Mouse (Mus musculus) MEL (cell line): ENCODE measurements at regions not wholly inside any gene's neighbourhood (a gene's known extent, or its start where the extent isn't known, plus 50 kb on each side); places are given as distances from the start of the nearest gene placed in this dataset.

Experiments used
- DNase-seq: peaks from one replicate; pipeline ENCODE4 v3.0.0; 2011; ENCODE audit warnings: low read depth, low spot score
- H3K27ac ChIP-seq: 2 replicates; pipeline ENCODE4 v1.5.1; 2012; ENCODE audit warnings: low read depth, mild to moderate bottlenecking, control low read depth, low read length, moderate library complexity; ENCODE audit not compliant: control insufficient read depth
- H3K27me3 ChIP-seq, 2 experiments: fragments of 150-350 bp in 1 of 2; sonication (generic) in 1 of 2; 2 replicates each; pipeline ENCODE4 v1.6.1; 2012; ENCODE audit warnings: low read length in 2 of 2, mild to moderate bottlenecking in 2 of 2, improper control_type of control experiment in 1 of 2, moderate library complexity in 1 of 2; ENCODE audit not compliant: insufficient read depth in 2 of 2, control insufficient read depth in 1 of 2
- H3K36me3 ChIP-seq, 2 experiments: 2 replicates each; pipeline ENCODE4 v1.6.1; 2012 to 2014; ENCODE audit warnings: low read length in 2 of 2, improper control_type of control experiment in 1 of 2, inconsistent platforms in 1 of 2, mild to moderate bottlenecking in 1 of 2; ENCODE audit not compliant: insufficient read depth in 2 of 2, control insufficient read depth in 1 of 2
- H3K4me1 ChIP-seq, 2 experiments: fragments of 150-350 bp in 1 of 2; sonication (generic) in 1 of 2; 2 replicates each; pipeline ENCODE4 v1.6.1; 2012; ENCODE audit warnings: low read length in 2 of 2, improper control_type of control experiment in 1 of 2, mild to moderate bottlenecking in 1 of 2; ENCODE audit not compliant: insufficient read depth in 2 of 2, control insufficient read depth in 1 of 2
- H3K4me3 ChIP-seq, 2 experiments: fragments of 150-350 bp in 1 of 2; sonication (generic) in 1 of 2; 2 replicates each; pipeline ENCODE4 v1.5.1; 2012; ENCODE audit warnings: low read depth in 2 of 2, low read length in 2 of 2, mild to moderate bottlenecking in 2 of 2, moderate library complexity in 2 of 2, control low read depth in 1 of 2, improper control_type of control experiment in 1 of 2; ENCODE audit not compliant: control insufficient read depth in 1 of 2, insufficient read depth in 1 of 2
- H3K79me2 ChIP-seq: 2 replicates; pipeline ENCODE4 v1.6.1; 2012; ENCODE audit warnings: mild to moderate bottlenecking, low read length, moderate library complexity; ENCODE audit not compliant: control insufficient read depth, poor library complexity, insufficient read depth
- H3K9ac ChIP-seq: 2 replicates; pipeline ENCODE4 v1.6.1; 2012; ENCODE audit warnings: low read depth, mild to moderate bottlenecking, control low read depth, low read length, moderate library complexity; ENCODE audit not compliant: control insufficient read depth, poor library complexity, severe bottlenecking
- H3K9me3 ChIP-seq: fragments of 150-350 bp; sonication (generic); replicated peaks from 2 replicates; pipeline ENCODE4 v1.6.1; 2012; ENCODE audit warnings: mild to moderate bottlenecking, low read length, improper control_type of control experiment, moderate library complexity; ENCODE audit not compliant: insufficient read depth
- BHLHE40 ChIP-seq: IDR thresholded peaks from 2 replicates; pipeline ENCODE4 v1.6.1; 2012; ENCODE audit warnings: low read depth, mild to moderate bottlenecking, inconsistent platforms, low read length, improper control_type of control experiment, borderline replicate concordance
- CHD2 ChIP-seq: IDR thresholded peaks from 2 replicates; pipeline ENCODE4 v1.6.1; 2011; ENCODE audit warnings: low read length, improper control_type of control experiment
- E2F4 ChIP-seq: IDR thresholded peaks from 2 replicates; pipeline ENCODE4 v1.6.1; 2011; ENCODE audit warnings: low read depth, low read length, improper control_type of control experiment, borderline replicate concordance
- ELF1 ChIP-seq: IDR thresholded peaks from 2 replicates; pipeline ENCODE4 v1.6.1; 2014; ENCODE audit warnings: low read depth, mild to moderate bottlenecking, inconsistent platforms, low read length, improper control_type of control experiment, moderate library complexity
- EP300 ChIP-seq, 2 experiments: IDR thresholded peaks; 2 replicates each; pipeline ENCODE4 v1.6.1; 2011; ENCODE audit warnings: improper control_type of control experiment in 2 of 2, low read length in 2 of 2, low read depth in 1 of 2, mild to moderate bottlenecking in 1 of 2
- ETS1 ChIP-seq: IDR thresholded peaks from 2 replicates; pipeline ENCODE4 v1.6.1; 2012; ENCODE audit warnings: low read depth, mild to moderate bottlenecking, inconsistent platforms, low read length, improper control_type of control experiment, moderate library complexity
- GATA1 ChIP-seq: IDR thresholded peaks from 2 replicates; pipeline ENCODE4 v1.6.1; 2011; ENCODE audit warnings: low read depth, low read length, improper control_type of control experiment
- JUND ChIP-seq: IDR thresholded peaks from 2 replicates; pipeline ENCODE4 v1.6.1; 2011; ENCODE audit warnings: low read depth, mild to moderate bottlenecking, improper control_type of control experiment, low read length
- KAT2A ChIP-seq: conservative IDR thresholded peaks from 2 replicates; pipeline ENCODE4 v1.6.1; 2012; ENCODE audit warnings: low read depth, low read length, improper control_type of control experiment, inconsistent platforms
- MAFK ChIP-seq: IDR thresholded peaks from 2 replicates; pipeline ENCODE4 v1.6.1; 2011; ENCODE audit warnings: low read depth, mild to moderate bottlenecking, low read length, improper control_type of control experiment, borderline replicate concordance
- MEF2A ChIP-seq: IDR thresholded peaks from 2 replicates; pipeline ENCODE4 v1.6.1; 2014; ENCODE audit warnings: low read depth, mild to moderate bottlenecking, inconsistent platforms, low read length, improper control_type of control experiment; ENCODE audit not compliant: poor library complexity, insufficient replicate concordance, severe bottlenecking; ENCODE audit errors: extremely low read depth
- MXI1 ChIP-seq: IDR thresholded peaks from 2 replicates; pipeline ENCODE4 v1.6.1; 2011; ENCODE audit warnings: mild to moderate bottlenecking, low read depth, low read length, improper control_type of control experiment
- MYB ChIP-seq: IDR thresholded peaks from 2 replicates; pipeline ENCODE4 v1.6.1; 2011; ENCODE audit warnings: mild to moderate bottlenecking, low read depth, low read length, improper control_type of control experiment
- MYC ChIP-seq: IDR thresholded peaks from 2 replicates; pipeline ENCODE4 v1.6.1; 2011; ENCODE audit warnings: low read depth, mild to moderate bottlenecking, low read length, improper control_type of control experiment, moderate library complexity
- NELFE ChIP-seq: IDR thresholded peaks from 2 replicates; pipeline ENCODE4 v1.6.1; 2011; ENCODE audit warnings: low read depth, low read length, improper control_type of control experiment
- NRF1 ChIP-seq: IDR thresholded peaks from 2 replicates; pipeline ENCODE4 v1.6.1; 2014; ENCODE audit warnings: low read depth, mild to moderate bottlenecking, inconsistent platforms, low read length, improper control_type of control experiment, moderate library complexity; ENCODE audit not compliant: poor library complexity, insufficient read depth, severe bottlenecking
- POLR2A ChIP-seq, 2 experiments: IDR thresholded peaks; 2 replicates each; pipeline ENCODE4 v1.6.1; 2011 to 2012; ENCODE audit warnings: low read length in 2 of 2, mild to moderate bottlenecking in 2 of 2, control low read depth in 1 of 2, improper control_type of control experiment in 1 of 2, low read depth in 1 of 2, moderate library complexity in 1 of 2; ENCODE audit not compliant: control insufficient read depth in 1 of 2, insufficient read depth in 1 of 2, poor library complexity in 1 of 2
- POLR2AphosphoS2 ChIP-seq: IDR thresholded peaks from 2 replicates; pipeline ENCODE4 v1.6.1; 2011; ENCODE audit warnings: low read length, improper control_type of control experiment
- RAD21 ChIP-seq: IDR thresholded peaks from 2 replicates; pipeline ENCODE4 v1.6.1; 2011; ENCODE audit warnings: mild to moderate bottlenecking, low read depth, low read length, improper control_type of control experiment
- SIN3A ChIP-seq: IDR thresholded peaks from 2 replicates; pipeline ENCODE4 v1.6.1; 2012; ENCODE audit warnings: low read length, improper control_type of control experiment, inconsistent platforms
- TAL1 ChIP-seq: IDR thresholded peaks from 2 replicates; pipeline ENCODE4 v1.6.1; 2012; ENCODE audit warnings: mild to moderate bottlenecking, inconsistent platforms, low read length, moderate library complexity, mixed read lengths
- USF2 ChIP-seq, 2 experiments: IDR thresholded peaks; 2 replicates each; pipeline ENCODE4 v1.6.1; 2011 to 2012; ENCODE audit warnings: improper control_type of control experiment in 2 of 2, low read length in 2 of 2, borderline replicate concordance in 1 of 2, inconsistent platforms in 1 of 2, low read depth in 1 of 2, mild to moderate bottlenecking in 1 of 2; ENCODE audit not compliant: insufficient read depth in 1 of 2
- ZMIZ1 ChIP-seq: IDR thresholded peaks from 2 replicates; pipeline ENCODE4 v1.6.1; 2012; ENCODE audit warnings: low read depth, mild to moderate bottlenecking, inconsistent platforms, low read length, improper control_type of control experiment, moderate library complexity
- ZNF384 ChIP-seq: IDR thresholded peaks from 2 replicates; pipeline ENCODE4 v1.6.1; 2012; ENCODE audit warnings: low read depth, mild to moderate bottlenecking, inconsistent platforms, low read length, improper control_type of control experiment

DNA sequence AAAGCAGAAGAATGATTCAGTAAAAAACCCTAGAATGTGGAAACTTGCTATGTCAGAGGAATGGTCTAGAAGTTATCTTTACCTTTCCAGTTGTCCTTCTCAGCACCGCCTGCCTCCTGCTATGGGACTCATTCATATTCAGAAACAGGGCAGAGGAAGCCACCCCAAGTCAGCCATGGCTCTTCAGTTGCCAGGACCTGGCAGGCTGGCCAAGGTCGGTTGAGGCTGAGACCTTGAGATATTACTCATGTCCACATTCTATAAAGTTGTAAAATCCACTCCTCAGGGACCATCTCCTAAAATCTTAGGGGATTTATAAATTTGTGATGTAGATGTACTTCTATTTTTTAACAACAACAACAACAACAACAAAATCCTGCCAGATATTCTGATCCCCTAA lies 580.7 kb upstream of the Klhl29 start:
- Histone ChIP-seq H3K36me3 (no peaks in the 10 kb centered on the region), H3K4me1 (no peaks in the 10 kb centered on the region), H3K27me3 (no peaks in the 10 kb centered on the region), H3K79me2 (no peaks in the 10 kb centered on the region), H3K9ac (no peak overlapping the region), H3K4me3 (no peak overlapping the region), H3K9me3 (no peaks in the 10 kb centered on the region), H3K27ac (no peak overlapping the region)
- TF ChIP-seq NELFE = no peak
- no peak for TF ChIP-seq KAT2A
- TF ChIP-seq BHLHE40 = no peak
- TF ChIP-seq CHD2 = no peak
- TF ChIP-seq NRF1 = no peak
- TF ChIP-seq RAD21 = no peak
- no peak for TF ChIP-seq EP300 (IDR thresholded peaks at IDR 0.05; ENCODE audit: low read depth in 1 of 2, low read length in 2 of 2)
- TF ChIP-seq GATA1 = no peak
- no peak for DNase-seq

DNA sequence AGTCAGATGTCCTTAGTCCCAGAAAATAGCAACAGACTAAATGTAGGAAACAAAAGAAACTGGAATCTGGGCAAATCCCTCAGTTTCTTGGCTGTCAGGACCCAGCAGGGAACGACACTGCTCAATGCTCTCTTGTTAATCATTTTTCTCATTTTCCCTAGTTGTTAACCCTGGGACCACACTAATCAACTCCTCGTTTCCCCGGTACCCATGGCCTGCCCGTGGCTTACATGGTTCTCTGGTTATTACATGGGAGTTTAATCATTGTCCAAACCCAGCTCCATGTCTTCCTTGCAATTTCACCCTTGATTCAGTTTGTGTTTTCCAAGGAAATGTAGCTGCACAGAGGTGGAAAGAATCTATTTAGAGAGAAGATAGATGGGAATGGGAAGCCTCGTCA lies 580.1 kb upstream of the Klhl29 start:
- H3K27ac ChIP-seq = no peak overlapping the region

DNA sequence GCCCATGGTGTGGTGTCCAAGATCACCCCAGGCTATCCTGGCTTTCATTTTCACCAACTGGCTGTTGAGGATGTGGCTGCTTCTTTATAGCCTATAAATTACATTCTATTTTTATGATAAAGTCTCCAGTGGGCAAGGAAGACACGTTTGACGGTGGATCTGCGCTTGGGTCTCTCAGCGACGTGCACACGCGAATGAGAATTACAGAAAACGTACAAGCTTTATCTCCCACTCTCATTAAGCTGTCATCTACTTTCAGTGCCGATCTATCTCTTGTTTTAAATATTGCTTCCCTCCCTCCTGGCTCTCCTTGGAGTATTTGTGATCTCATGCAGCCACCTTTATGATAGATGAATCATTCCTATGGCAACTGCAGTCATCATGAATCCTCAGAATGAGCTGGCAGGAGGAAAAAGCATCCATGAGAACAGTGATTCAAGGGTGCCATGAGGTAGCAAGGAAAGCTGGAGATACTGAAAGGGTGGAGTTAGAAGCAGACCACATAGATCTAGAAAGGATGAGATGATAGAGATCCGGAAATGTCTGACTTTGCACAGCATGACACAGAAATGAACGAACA lies 568.0 kb upstream of the Klhl29 start:
- TF ChIP-seq ZMIZ1 = no peak
- H3K36me3 ChIP-seq = no peaks in the 10 kb centered on the region
- no peak overlapping the region for H3K4me3 ChIP-seq
- DNase-seq = no peak
- H3K27ac ChIP-seq = no peak overlapping the region
- no peaks in the 10 kb centered on the region for H3K79me2 ChIP-seq
- no peaks in the 10 kb centered on the region for H3K9me3 ChIP-seq
- no peaks in the 10 kb centered on the region for H3K27me3 ChIP-seq
- H3K4me1 ChIP-seq = no peaks in the 10 kb centered on the region
- no peak overlapping the region for H3K9ac ChIP-seq

More for the DNA sequence above, 580.1 kb upstream of the Klhl29 start:
- H3K27me3 ChIP-seq = no peaks in the 10 kb centered on the region
- no peak overlapping the region for H3K4me3 ChIP-seq
- no peak for TF ChIP-seq ZNF384
- no peak for TF ChIP-seq MYC
- no peak for TF ChIP-seq USF2 (IDR thresholded peaks at IDR 0.05; ENCODE audit: borderline replicate concordance in 1 of 2, insufficient read depth in 1 of 2, low read depth in 1 of 2, low read length in 2 of 2)
- no peak for TF ChIP-seq ZMIZ1
- no peak for TF ChIP-seq MYB
- no peak for TF ChIP-seq TAL1
- TF ChIP-seq NRF1 = no peak
- TF ChIP-seq E2F4 = no peak
- no peak for TF ChIP-seq CHD2
- no peak for TF ChIP-seq ETS1
- TF ChIP-seq JUND = no peak
- no peak for TF ChIP-seq POLR2AphosphoS2
- no peak for TF ChIP-seq MAFK
- TF ChIP-seq ELF1 = no peak
- no peak for TF ChIP-seq SIN3A
- no peak for TF ChIP-seq MEF2A
- TF ChIP-seq POLR2A (IDR thresholded peaks at IDR 0.05; ENCODE audit: control insufficient read depth in 1 of 2, insufficient read depth in 1 of 2, low read depth in 1 of 2, low read length in 2 of 2, poor library complexity in 1 of 2) = no peak
- no peak for TF ChIP-seq MXI1
- no peaks in the 10 kb centered on the region for H3K4me1 ChIP-seq
- H3K9ac ChIP-seq = no peak overlapping the region
- no peak for DNase-seq
- no peaks in the 10 kb centered on the region for H3K79me2 ChIP-seq
- no peaks in the 10 kb centered on the region for H3K9me3 ChIP-seq
- H3K36me3 ChIP-seq = no peaks in the 10 kb centered on the region
